Mouse (Mus musculus) neural tube, embryonic 10.5 days (tissue): ENCODE results near the gene Apom.

Source experiments
- DNase-seq: peaks from one replicate; pipeline ENCODE4 v3.0.0-alpha.2; 2017; ENCODE audit warnings: low spot score; ENCODE audit errors: extremely low spot score

The Apom gene

DNA sequence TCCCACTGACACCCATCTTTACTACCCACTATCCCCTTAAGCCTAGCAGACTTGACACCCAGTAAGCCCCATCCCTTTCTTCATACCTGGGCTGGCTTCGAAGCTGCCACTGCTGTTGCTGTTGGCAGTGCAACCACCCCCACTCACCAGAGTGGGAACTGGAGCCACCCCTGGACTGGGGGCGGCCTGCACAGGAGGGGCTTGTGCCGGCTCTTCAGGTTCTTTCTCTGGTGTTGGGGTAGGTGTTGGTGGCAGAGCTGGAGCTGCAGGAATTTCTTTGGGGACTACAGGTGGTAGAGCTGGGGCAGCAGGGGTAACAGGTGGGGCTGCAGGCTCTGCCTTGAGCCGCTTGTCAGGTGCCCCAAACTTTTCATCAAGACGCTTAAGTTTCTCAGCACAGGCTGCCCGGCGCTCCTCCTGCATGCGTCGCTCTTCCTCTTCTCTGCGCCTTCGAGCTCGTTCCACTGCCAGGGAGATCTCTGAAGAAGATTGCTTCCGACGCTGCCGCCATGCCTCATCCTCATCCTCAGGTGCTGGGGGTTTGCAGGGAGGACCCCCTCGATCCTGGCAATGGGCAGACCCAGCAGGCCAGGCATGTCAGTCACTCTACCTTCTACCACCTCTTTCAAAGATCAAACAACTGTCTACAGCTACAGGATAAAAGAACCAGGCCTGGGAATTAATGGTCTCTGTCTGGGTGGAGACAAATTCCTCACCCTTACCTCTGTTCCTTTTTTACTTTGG is 27.2 kb upstream of the Apom start:
- DNase-seq = no peak

DNA sequence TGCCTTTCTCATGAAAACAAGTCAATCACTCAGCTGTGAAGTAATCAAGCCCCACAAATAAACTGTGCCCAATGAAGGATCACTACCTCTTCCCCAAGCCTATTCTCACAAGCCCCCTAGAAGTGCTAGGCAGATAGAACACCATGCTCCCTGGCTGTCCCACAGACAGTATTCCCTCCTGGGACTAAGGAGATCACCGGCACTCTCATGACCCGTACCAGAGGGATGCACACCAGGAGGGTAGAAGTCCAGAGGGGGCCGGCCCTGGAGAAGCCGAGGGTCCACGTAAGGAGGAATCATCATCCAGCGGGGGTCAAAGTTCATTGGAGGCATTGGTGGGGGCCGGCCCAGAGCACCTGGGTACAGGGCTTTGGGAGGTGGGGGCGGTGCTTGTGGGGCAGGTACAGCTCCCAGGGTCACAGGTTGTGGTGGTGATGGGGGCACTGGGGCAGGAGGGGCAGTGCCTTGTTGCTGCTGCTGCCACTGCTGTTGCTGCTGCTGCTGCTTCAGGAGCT is 25.9 kb upstream of the Apom start:
- DNase-seq = no peak

GRCm38 (mm10) chr17:35157254-35157653 is 25.4 kb upstream of the Apom start:
- no peak for DNase-seq

DNA sequence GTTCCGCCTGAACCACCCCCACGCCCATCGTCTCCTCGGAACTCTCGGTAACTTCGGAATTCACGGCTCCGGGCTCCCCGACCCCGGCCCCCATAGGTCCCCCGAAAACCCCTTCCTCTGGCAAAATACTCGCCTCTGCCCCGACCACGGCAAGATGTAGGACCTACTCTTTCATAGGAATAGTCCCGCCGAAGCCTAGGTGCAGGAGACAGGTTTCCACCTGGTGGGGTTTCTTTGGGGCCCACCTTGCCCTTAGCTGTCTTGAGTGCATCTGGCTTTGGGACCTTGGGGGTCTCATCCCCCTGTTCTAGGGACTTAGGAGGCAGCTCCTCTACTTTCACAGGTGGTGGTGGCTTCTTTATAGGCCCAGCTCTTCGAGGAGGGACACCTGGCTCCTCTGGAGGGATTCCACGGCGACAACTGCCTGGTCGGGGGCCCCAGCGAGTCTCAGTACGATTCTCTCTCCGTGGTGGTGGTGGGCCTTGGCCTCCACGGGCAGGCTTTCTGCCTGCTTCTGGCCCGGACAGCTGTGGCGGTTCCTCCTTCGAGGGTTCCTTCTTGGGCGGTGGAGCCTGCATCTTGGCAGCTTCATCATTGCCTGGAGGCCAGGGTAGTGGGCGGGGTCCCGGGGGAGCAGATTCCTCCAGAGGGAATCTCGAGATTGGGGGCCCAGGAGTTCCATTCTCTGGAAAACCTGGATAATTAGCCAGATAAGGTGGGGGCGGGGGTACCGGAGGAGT is 24.8 kb upstream of the Apom start:
- DNase-seq = no peak

DNA sequence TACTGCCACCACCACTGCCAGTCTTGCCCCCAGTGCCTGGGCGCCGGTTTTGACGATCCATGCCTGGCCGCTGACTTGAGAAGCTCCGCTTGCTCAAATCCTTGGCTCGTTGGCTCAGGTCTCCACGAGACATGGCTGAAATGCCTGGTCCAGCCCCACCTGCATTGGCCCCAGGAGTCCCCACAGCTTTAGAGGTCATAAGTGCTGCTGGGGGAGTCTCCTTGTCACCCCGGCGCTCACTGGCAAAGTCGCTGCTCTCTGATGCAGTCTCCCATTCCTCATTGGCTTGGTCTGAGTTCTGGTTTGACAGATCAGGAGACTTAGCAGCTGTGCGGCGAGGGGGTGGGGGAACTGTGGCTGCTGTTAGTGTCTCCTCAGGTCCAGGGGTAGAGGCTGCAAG is 23.6 kb upstream of the Apom start:
- DNase-seq = no peak

DNA sequence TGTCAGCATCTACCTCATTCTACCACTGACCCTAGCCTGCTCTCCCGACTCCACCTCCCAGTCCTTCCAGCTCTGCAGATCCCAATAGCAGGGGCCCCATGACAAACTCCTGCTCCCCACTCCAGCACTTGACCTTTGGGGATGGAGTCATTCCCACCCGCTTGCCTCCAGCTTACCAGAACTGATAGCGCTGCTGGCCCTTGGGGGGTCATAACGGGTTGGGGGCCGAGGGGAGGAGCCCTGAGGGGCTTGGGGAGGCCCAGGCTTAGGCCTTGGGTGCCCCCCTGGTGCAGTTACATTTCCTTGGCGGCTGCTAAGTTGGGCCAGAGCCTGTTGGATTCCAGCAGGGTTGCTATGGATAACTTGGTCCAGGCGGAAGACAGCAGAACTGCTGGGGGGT is 22.8 kb upstream of the Apom start:
- no peak for DNase-seq

DNA sequence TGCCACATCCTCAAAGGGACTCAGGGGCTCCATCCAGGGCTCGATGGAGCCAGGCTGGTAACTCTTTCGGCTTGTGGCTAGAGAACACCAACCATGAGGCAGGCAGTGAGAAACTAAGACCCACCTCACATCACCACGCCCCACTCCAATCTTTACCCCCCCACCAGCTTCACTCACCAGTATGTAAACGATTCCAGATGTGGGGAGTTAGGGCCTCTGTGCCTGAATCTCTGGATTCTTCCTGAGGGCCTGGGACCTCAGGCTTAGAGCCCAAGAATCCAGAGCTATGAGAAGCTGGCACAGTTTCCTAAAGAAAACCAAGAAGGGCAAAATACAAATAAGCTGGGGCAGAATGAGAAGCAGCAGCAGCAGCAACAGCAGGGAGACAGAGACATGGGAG is 22.1 kb upstream of the Apom start:
- no peak for DNase-seq

DNA sequence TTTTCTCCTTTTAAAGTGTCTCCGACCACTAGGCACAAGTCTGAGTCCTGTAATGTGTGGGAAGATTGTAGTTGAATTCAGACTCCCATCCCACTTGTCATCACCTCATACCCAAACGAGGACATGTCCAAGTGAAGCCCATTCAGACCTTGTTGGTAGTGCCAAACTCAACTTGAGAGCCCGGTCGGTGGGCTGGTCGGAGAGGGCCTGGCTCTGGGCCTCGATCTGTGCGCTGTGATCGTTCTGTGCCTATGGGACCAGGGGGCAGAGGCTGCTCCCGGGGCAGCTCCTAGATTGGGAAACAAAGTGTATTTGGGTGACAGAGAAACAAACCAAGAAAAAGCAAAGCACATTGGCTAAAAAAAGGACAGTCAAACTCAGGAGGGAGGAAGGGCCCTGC is 21.2 kb upstream of the Apom start:
- no peak for DNase-seq

DNA sequence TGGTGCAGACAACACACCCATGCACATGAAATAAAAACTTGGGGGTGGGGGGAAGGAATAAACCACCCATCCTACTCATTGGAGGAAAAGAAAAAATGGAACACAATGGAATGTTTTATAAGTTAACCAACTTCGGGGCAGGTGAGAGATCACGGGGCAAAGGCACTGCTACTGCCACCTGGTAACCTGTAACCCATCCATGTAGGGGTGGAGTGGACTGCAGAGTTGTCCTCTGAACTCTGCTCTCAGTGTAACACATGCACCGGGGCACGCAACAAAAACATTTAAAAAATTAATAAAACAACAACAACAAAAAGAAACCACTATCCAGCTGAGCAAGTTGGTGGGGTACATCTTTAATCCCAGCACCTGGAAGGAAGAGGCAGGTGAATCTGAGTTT is 20.3 kb upstream of the Apom start:
- no peak for DNase-seq

- DNase-seq = no peak
Observed at GRCm38 (mm10) chr17:35147922-35148639, 16.2 kb upstream of the Apom start.

GRCm38 (mm10) chr17:35147348-35147747 is 15.5 kb upstream of the Apom start:
- DNase-seq = no peak

GRCm38 (mm10) chr17:35146139-35146538 is 14.3 kb upstream of the Apom start:
- DNase-seq = no peak

DNA sequence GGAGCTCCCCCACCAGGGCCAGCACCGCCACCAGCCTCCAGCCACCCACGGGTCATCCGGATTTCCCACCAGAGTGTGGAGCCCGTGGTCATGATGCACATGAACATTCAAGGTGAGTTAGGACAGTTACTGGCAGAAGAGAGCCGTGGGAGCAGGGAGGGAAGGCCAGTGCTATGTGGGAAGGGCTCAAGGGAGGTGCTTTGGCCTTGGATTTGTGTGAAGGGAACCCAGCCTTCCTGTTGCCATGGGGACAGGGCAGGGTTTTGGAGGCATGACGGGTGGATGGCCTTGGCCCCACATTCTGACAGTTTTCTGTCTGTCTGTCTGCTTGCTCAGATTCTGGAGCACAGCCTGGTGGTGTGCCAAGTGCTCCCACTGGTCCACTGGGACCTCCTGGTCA is 10.1 kb upstream of the Apom start:
- DNase-seq = no peak

DNA sequence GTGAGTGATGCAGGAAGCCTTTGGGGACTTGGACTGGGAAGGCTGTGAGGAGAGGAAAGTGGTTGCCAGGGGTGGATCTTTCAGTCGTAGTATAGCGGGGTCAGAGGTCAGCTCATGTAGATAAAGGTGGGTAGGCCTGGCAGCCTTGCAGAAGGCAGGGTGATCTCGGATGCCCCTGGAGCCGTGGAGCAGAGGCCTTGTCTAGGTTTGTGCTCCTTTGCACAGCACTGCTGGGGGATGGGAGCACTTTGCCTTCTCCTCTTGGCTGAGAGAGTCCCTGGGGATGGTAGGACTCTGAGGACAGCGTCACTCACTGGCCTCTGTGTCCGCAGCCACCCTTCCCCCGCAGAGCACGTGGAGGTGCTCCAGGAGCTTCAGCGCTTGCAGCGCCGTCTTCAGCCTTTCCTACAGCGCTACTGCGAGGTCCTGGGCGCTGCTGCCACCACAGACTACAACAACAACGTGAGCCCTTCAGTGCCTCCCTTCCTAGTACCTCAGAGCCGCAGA is 8.7 kb upstream of the Apom start:
- DNase-seq = no peak

- no peak for DNase-seq
Observed at GRCm38 (mm10) chr17:35139269-35139668, 7.4 kb upstream of the Apom start.

DNA sequence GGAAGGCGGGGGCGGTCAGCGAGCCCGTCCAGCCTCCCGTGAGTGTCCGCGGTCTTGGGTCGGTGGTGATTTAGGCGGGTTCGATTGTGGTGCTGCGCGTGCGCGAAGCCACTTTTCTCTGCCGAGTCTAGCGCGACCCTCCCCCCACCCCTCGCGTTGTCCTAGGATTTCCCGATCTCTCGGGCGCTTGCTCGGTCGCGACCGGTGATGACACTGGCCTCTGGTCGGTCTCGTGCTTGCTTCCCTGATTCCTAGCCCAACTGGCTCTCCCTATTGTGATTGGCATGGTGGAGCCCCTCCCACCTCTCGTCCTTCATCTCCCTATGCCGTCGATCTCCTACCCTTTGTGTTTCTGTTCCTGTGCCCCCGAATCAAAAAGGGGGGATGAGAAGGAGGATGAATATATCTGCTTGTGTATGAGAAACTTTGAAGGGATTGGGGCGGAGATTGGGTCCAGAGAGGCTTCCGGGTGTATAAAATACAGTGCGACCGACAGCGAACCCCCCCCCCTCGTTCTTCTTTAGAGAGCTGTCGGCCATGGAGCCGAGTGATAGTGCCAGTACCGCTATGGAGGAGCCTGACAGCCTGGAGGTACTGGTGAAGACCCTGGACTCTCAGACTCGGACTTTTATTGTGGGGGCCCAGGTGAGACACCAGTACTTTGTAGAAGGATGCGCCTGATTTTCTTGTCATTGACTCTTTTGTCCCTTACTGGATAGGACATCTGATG is 3.9 kb upstream of the Apom start:
- DNase-seq = no peak

DNA sequence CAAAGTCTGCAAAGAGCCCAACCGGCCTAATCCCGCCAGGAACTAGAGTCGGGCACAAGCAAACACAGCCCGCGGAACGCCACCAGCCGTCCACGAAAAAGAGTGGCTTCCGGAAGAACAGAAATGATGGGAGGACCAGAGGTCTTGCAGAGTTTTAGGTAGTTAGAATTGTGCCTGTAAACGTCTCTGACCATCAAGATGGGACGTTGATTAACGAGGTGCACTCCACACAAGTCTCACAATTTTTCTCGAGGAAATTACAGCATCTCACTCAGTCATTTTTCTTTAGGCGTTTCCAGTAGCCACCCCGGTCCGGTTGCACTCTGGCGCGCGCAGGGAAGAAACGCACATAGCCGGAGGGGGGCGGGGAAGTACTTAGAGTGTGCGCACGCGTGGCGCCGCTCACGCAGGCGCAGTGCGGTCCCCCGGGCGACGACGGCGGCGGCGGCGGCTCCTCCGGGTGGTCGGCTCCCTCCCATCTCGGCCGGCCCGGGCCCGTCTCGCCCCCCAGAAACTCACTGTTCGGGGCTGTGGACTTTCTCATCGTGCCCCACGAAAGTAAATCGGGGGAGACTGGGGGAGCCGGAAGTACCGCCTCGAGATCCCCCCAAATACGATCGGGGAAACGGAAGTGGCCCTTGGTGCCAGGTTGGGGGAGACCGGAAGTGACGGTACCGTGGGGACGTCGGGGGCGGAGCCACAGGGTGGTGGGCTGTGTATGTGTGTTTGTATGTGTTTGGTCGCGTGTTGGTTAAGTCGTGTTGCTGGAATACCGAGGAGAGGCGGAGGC is 3.1 kb upstream of the Apom start, which contains the start of gene Bag6:
TSS of gene Bag6 (plus strand) at position 378 of the 790 bp plus-strand sequence.
- DNase-seq = peak; percentile 95

DNA sequence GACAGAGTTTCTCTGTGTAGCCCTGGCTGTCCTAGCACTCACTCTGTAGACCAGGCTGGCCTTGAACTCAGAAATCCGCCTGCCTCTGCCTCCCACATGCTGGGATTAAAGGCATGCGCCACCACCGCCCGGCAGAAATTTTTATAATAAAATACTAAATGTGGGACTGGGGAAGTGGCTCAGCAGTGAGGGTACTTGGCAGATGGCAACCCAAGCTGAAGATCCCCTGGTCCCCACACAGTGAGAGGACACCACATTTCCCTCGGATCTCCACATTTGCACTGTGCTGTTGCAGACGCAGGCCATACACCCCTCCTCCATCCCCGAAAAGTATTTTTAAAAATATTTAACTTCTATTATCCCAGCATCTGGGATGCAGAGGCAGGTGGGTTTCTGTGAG is 1.7 kb upstream of the Apom start:
- no peak for DNase-seq

GRCm38 (mm10) chr17:35132174-35132560 is 317 bp upstream of the Apom start:
- DNase-seq = no peak

GRCm38 (mm10) chr17:35131038-35131437 is 812 bp downstream of the Apom start:
- DNase-seq = no peak
